Mouse (Mus musculus): ENCODE results near the gene Alyref. TPM values are rescaled to one million over a fixed set of nuclear protein-coding genes. Genes with fewer than 3 reads are reported as not detected.
A peak's percentile ranks its signal among the peaks of the same experiment; 100 is the strongest.

The Alyref gene
- polyA plus RNA-seq, 1 experiment from 2014 or later: 494 TPM

DNA sequence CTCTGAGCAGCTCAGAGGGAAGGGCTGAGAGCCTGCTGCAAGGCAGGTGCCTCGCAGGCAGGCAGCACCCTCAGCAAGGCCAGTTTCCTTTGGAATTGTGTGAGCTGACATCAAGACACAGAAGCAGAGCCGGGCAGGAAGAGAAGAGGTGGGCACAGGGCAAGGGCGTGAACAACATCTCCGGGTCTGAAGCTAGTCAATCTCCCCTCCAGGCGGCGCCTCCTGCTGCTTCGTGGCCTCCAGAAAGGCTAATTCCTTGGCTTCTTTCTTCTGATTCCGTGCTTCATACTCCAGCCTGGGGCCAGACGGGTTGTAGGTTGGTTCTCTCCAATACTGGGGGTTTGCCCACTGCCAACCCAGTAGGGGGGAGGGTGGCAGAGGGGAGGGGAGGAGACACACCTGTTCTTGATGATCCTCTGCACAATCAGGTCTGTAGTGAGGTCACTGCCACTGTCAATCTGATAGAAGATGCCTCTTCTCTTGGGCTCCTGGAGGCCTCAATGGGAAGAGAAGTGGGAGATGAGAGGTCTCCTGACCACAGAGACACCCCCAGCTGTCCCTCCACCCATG, 12.4 kb upstream of the Alyref start:
- Histone ChIP-seq H3K36me3 (peaks cover 61% of the 10 kb centered on the region), H3K4me3 (replicated peaks) (no peak overlapping the region), H3K9me3 (replicated peaks) (no peaks in the 10 kb centered on the region), H3K27me3 (no peaks in the 10 kb centered on the region), H3K9ac (no peak overlapping the region), H3K27ac (no peak overlapping the region), H3K4me1 (peaks cover 29% of the 10 kb centered on the region), H3K4me2 (no peak overlapping the region)
- ATAC-seq (replicated peaks; ENCODE audit: low FRiP score): no peak
- 83% methylated on average over 9 of the region's 9 CpGs for WGBS

DNA sequence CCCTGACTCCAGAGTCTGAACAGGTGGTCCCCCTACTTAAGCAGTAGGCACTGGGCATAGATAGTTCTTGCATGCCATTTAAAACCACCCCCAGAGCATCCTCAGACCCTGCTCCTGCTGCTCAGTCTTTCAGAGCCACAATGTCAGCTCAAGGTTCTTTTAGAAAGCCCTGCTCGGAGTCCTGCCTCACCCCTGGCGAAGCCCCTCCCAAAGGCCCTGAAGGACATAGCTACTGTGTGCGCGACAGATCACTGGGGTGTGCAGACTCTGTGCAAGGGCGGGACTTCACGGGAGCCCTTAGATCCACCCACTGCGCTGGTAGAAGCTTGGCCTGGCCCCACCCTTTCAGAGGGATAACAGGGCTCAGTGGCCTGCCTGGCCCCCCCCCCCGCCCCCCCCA, 11.1 kb upstream of the Alyref start:
- Histone ChIP-seq H3K9me3 (replicated peaks) (no peaks in the 10 kb centered on the region), H3K4me3 (replicated peaks) (peak overlapping the region; percentile 37; the same call in 1 of the 2 replicates), H3K4me2 (peak overlapping the region; percentile 65), H3K9ac (no peak overlapping the region; the same call in 1 of the 2 replicates), H3K4me1 (peaks cover 29% of the 10 kb centered on the region), H3K27me3 (no peaks in the 10 kb centered on the region), H3K36me3 (peaks cover 66% of the 10 kb centered on the region), H3K27ac (peak overlapping the region; percentile 33)
- ATAC-seq (replicated peaks; ENCODE audit: low FRiP score): peak; percentile 63
- 20% methylated on average over 8 of the region's 8 CpGs for WGBS

DNA sequence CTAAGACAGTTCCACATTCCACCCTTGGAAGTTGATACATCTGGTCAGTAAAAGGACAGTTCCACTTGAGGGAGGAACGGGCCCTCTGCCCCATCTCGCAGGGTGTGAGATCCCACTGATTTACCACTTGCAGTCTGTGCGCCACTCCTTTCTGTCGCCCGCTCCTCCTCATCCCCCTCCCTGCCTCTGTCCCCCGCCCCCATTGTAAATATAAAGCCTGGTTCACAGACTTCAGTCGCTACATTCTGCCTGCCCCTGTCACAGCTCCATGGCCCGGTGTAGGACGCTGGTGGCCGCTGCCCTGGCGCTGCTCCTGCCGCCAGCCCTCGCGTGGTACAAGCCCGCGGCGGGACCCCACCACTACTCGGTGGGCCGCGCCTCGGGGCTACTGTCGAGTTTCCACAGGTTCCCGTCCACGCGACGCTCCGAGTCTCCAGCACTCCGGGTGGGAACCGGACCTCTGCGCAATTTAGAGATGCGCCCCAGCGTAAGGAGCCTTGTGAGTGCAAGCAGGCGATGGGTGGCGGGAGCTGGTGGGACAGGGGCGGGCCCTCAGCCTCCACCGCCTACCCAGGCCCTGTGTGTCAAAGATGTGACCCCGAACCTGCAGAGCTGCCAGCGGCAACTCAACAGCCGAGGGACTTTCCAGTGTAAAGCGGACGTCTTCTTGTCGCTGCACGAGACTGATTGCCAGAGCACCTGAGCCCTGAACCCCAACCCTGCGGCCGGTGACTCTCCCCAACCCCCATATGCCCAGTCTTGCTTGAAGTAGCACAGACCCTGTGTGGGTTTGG, 10.3 kb upstream of the Alyref start, which contains the start of gene Npb:
TSS of gene Npb (plus strand) at position 237 of the 794 bp plus-strand sequence.
- ATAC-seq (replicated peaks; ENCODE audit: low FRiP score): 0 out of 2 replicates have a peak, but pooled peaks have one; percentile 17
- peaks cover 29% of the 10 kb centered on the region for H3K4me1 ChIP-seq
- peak within 1 kb of the TSS; percentile 37 for H3K4me3 ChIP-seq (replicated peaks)
- peak within 1 kb of the TSS; percentile 33 for H3K27ac ChIP-seq
- H3K9ac ChIP-seq: peak within 1 kb of the TSS; percentile 44
- H3K27me3 ChIP-seq: no peaks in the 10 kb centered on the region
- H3K9me3 ChIP-seq (replicated peaks): no peaks in the 10 kb centered on the region
- 4% methylated on average over 45 of the region's 45 CpGs for WGBS
- peak within 1 kb of the TSS; percentile 65 for H3K4me2 ChIP-seq
- peaks cover 66% of the 10 kb centered on the region for H3K36me3 ChIP-seq

DNA sequence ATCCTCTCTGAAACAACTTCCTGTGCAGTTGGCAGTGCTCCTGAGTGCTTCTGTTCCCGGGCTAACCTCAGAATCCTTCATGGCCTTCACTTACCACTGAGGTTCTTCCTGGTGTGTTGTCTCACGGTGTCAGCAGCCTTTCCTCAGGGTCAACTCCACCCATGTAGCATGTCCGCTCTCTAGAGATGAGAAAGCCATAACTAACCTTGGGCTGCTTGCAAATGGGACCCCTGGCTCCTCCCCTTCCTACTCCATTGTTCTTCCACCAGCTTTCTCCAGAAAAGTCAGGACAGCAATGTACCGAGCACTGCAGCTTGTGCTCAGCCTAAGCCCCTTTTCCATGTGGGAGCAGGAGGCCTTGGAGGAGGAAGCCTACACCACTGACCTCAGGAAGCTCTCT, 8.6 kb upstream of the Alyref start:
- no peak overlapping the region for H3K4me2 ChIP-seq
- 0 out of 2 replicates have a peak overlapping the region, but pooled peaks have one; percentile 7 for H3K9ac ChIP-seq
- no peaks in the 10 kb centered on the region for H3K27me3 ChIP-seq
- ATAC-seq (replicated peaks; ENCODE audit: low FRiP score): no peak
- H3K4me3 ChIP-seq (replicated peaks): no peak overlapping the region
- peaks cover 29% of the 10 kb centered on the region for H3K4me1 ChIP-seq
- WGBS: 66% methylated on average over 4 of the region's 4 CpGs
- H3K36me3 ChIP-seq: peaks cover 67% of the 10 kb centered on the region
- H3K9me3 ChIP-seq (replicated peaks): no peaks in the 10 kb centered on the region
- 0 out of 2 replicates have a peak overlapping the region, but pooled peaks have one; percentile 1 for H3K27ac ChIP-seq

DNA sequence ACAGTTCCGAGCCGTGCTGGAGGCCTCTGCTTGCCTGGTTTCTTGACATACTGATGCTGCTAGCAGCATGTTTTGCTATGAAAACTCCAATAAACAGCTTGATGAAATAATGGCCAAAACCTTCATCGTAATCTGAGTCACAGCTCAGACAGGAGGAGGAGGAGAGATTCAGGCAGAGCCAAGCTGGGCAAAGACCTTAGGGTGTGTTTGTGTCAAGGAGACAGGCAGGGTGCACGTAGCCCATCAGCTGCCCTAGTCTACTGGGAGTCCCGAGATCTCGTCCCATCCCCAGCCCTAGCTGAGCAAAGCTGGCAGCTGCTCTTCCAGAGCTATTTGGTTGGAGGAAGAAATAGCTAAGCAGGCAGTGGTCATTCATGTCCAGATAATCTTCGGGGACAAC, 7.5 kb upstream of the Alyref start:
- peaks cover 29% of the 10 kb centered on the region for H3K4me1 ChIP-seq
- no peak overlapping the region for H3K27ac ChIP-seq
- no peaks in the 10 kb centered on the region for H3K9me3 ChIP-seq (replicated peaks)
- no peaks in the 10 kb centered on the region for H3K27me3 ChIP-seq
- H3K4me2 ChIP-seq: no peak overlapping the region
- no peak overlapping the region for H3K9ac ChIP-seq
- H3K36me3 ChIP-seq: peaks cover 66% of the 10 kb centered on the region
- H3K4me3 ChIP-seq (replicated peaks): no peak overlapping the region
- no peak for ATAC-seq (replicated peaks; ENCODE audit: low FRiP score)
- 90% methylated on average over 7 of the region's 7 CpGs for WGBS

DNA sequence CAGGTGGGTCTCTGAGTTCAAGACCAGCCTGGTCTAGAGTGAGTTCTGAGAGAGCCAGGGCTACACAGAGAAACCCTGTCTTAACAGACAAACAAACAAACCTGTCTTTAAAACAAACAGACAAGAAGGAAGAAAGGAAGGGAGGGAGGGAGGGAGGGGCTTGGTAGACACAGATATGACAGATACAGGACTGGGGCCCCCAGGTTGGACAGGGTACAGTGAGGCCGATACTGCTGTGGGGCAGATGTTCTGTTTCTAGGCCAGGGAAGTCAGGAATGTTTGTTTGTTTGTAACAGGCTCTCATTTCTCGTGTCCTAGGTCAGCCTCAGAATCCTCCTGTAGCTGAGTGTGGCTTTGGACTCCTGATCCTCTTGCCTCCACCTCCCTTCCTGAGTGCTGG, 5.4 kb upstream of the Alyref start:
- H3K36me3 ChIP-seq: peaks cover 68% of the 10 kb centered on the region
- H3K4me1 ChIP-seq: peaks cover 29% of the 10 kb centered on the region
- H3K27me3 ChIP-seq: no peaks in the 10 kb centered on the region
- 78% methylated on average over 2 of the region's 2 CpGs for WGBS
- no peak overlapping the region for H3K4me3 ChIP-seq (replicated peaks)
- H3K27ac ChIP-seq: no peak overlapping the region
- no peak overlapping the region for H3K9ac ChIP-seq
- no peaks in the 10 kb centered on the region for H3K9me3 ChIP-seq (replicated peaks)
- no peak for ATAC-seq (replicated peaks; ENCODE audit: low FRiP score)
- H3K4me2 ChIP-seq: no peak overlapping the region

DNA sequence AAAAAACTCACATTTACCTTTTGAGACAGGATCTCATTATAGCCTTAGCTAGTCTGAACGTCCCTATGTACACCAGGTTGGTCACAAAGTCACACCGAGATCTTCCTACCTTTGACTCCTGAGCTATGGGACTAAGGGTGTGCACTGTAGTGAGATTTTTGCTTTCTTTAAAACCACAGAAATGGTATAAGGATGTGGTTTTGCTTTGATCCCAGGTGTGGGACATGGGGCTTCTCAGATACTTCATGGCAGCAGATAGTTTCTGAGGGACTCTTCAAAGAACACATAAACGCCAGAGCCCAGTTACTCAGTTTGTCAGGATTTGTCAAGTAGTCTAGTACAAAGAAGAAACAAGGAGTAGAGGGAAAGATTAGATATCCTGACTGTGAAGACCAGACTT, 2.6 kb upstream of the Alyref start:
- WGBS: 94% methylated on average over 3 of the region's 3 CpGs
- no peaks in the 10 kb centered on the region for H3K27me3 ChIP-seq
- no peak for ATAC-seq (replicated peaks; ENCODE audit: low FRiP score)
- peaks cover 72% of the 10 kb centered on the region for H3K36me3 ChIP-seq
- H3K4me3 ChIP-seq (replicated peaks): no peak overlapping the region
- peaks cover 29% of the 10 kb centered on the region for H3K4me1 ChIP-seq
- no peak overlapping the region for H3K27ac ChIP-seq
- no peak overlapping the region for H3K9ac ChIP-seq
- no peak overlapping the region for H3K4me2 ChIP-seq
- H3K9me3 ChIP-seq (replicated peaks): no peaks in the 10 kb centered on the region

DNA sequence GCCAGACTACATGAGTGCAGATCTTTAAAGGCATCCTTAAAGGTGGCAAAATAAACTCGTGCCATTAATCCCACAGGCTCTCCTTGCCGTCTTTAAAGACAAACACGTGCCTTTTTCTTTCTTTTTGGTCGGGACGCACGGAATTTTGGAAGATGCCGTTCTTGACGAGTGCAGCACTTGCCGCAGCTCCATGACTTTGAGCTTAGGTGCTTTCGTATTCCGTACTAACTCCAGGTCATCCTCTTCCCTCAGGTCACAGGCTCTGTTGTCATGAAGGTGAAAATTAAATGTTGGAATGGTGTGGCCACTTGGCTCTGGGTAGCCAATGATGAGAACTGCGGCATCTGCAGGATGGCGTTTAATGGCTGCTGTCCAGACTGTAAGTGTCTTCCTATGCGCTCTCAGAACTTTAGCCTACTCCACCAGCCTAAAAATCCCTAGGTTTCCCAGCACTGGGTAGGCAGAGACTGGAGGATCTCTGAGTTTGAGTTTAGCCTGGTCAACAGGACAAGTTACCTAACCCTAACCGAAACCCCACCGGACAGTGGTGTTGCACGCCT, 905 bp upstream of the Alyref start:
- H3K4me3 ChIP-seq (replicated peaks): peak overlapping the region; percentile 99
- peak overlapping the region; percentile 89 for H3K27ac ChIP-seq
- peak overlapping the region; percentile 74 for H3K9ac ChIP-seq
- peaks cover 32% of the 10 kb centered on the region for H3K4me1 ChIP-seq
- no peaks in the 10 kb centered on the region for H3K9me3 ChIP-seq (replicated peaks)
- H3K27me3 ChIP-seq: no peaks in the 10 kb centered on the region
- 41% methylated on average over 17 of the region's 17 CpGs for WGBS
- ATAC-seq (replicated peaks; ENCODE audit: low FRiP score): no peak
- H3K4me2 ChIP-seq: peak overlapping the region; percentile 92
- peaks cover 71% of the 10 kb centered on the region for H3K36me3 ChIP-seq

DNA sequence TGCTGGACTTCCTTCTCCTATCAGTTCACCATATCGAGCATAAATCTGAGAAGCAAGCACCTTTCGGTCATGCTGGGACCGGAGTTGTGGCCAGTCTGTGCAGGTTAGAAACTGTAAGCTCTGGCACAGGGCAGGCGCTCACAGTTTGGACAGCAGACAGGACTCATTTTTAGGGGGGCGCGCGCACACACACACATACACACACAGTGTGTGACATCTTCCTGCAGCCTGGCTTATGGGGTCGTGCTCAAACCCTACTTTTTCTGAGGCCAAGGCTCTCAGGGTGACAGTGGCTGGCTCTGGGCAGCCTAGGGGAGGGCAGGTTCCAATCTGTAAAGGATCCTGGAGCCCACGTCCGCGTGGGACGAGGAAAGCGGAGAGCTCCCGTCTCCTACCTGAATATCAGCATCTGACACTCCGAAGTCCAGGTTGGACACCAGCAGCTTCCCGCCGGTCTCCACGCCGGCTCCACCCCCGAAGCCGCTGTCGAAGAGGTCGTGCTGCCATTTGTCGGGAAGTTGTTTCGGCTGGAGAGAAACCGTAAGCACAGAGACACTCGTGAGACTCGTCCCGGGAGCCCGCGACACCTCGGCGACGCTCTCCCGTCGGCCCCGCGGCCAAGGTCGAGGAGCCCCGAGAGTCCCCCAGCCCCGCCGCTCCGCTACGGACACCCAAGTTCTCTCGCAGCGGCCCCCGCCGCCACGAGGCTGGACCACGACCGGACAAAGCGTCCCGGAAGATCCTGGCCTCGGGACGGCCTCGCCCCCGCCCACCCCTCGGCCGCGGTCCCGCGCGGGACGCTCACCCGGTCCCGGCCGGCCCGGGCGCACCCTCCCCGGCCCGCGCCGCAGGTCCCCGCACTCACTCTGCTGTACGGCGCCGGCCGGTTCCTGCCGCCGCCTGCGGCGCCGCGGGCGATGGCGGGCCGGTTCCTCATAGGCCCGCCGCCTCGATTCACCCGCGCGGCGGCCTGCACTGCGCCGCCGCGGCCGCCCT, 627 bp downstream of the Alyref start:
- H3K36me3 ChIP-seq: peaks cover 71% of the 10 kb centered on the region
- peak; percentile 61 for ATAC-seq (replicated peaks; ENCODE audit: low FRiP score)
- 2% methylated on average over 99 of the region's 99 CpGs for WGBS

DNA sequence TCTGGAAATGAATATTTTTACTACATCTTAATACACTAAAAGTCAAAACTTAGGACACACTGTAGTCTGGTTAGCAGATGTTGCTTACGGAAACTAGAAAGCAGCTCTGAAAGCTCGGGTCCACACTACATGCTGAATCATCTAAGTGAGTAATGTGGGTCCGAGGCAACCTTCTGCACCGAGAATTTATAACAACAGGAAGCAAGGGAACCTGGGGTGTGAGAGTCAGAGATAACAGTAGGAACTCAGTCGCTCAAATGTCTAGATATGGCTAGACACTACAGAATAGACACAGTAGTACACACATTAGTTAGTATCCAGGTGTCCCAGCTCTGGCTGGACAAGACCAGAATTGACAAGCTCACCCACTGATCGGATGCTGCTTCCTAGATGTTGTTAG, 9.6 kb downstream of the Alyref start:
- Histone ChIP-seq H3K4me2 (no peak overlapping the region), H3K9ac (no peak overlapping the region), H3K27ac (no peak overlapping the region), H3K36me3 (peaks cover 99% of the 10 kb centered on the region), H3K4me3 (replicated peaks) (no peak overlapping the region), H3K27me3 (no peaks in the 10 kb centered on the region), H3K9me3 (replicated peaks) (no peaks in the 10 kb centered on the region), H3K4me1 (no peaks in the 10 kb centered on the region)
- ATAC-seq (replicated peaks; ENCODE audit: low FRiP score): no peak
- WGBS: 90% methylated on average over 6 of the region's 6 CpGs

More for the DNA sequence above, 627 bp downstream of the Alyref start:
- Histone ChIP-seq H3K4me3 (replicated peaks) (peak overlapping the region; percentile 99), H3K9ac (peak overlapping the region; percentile 92), H3K4me2 (peak overlapping the region; percentile 92), H3K9me3 (replicated peaks) (no peaks in the 10 kb centered on the region), H3K4me1 (peaks cover 32% of the 10 kb centered on the region), H3K27me3 (no peaks in the 10 kb centered on the region), H3K27ac (peak overlapping the region; percentile 89)

DNA sequence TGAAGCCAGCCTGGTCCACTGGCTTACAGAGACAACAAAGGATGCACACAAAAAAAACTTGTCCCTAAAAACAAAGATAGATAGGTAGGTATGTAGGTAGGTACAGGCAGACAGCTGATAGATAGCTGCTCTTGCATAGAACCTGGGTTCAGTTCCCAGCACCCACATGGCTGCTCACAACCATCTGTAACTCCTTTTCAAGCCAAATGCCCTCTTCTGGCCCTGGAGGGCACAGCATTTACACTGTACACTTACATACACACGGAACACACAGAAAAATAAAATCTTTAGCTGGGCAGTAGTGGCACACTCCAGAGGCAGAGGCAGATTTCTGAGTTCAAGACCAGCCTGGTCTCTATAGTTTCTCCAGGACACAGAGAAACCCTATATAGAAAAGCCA, 14.2 kb downstream of the Alyref start:
- Histone ChIP-seq H3K9me3 (replicated peaks) (no peaks in the 10 kb centered on the region), H3K4me3 (replicated peaks) (no peak overlapping the region), H3K27me3 (no peaks in the 10 kb centered on the region), H3K4me1 (peaks cover 29% of the 10 kb centered on the region), H3K36me3 (peaks cover 66% of the 10 kb centered on the region), H3K9ac (no peak overlapping the region), H3K4me2 (no peak overlapping the region), H3K27ac (no peak overlapping the region)
- ATAC-seq (replicated peaks; ENCODE audit: low FRiP score): no peak
- 100% methylated on average over 1 of the region's 1 CpGs for WGBS
